Mouse (Mus musculus) ES-E14 (cell line): Measurements from ENCODE around the gene Pde8a. TPM values are rescaled to one million over a fixed set of nuclear protein-coding genes. Genes with fewer than 3 reads are reported as not detected.

ENCODE experiments used
- DNase-seq: peaks from one replicate; pipeline ENCODE4 v3.0.0-alpha.2; 2013; ENCODE audit warnings: low read depth, low spot score
- H3K27ac ChIP-seq: 2 replicates; pipeline ENCODE4 v1.5.1; 2012; ENCODE audit warnings: low read depth, mild to moderate bottlenecking, low read length, moderate library complexity, mixed read lengths; ENCODE audit not compliant: poor library complexity, insufficient read depth, severe bottlenecking
- H3K36me3 ChIP-seq: 2 replicates; pipeline ENCODE4 v1.6.1; 2012; ENCODE audit warnings: mild to moderate bottlenecking, low read length, moderate library complexity, mixed read lengths; ENCODE audit not compliant: control insufficient read depth, poor library complexity, insufficient read depth, severe bottlenecking
- H3K4me1 ChIP-seq, 2 experiments: fragments of 150-350 bp in 1 of 2; sonication (generic) in 1 of 2; 2 replicates each; pipeline ENCODE4 v1.6.1; 2012; ENCODE audit warnings: low read length in 2 of 2, mild to moderate bottlenecking in 1 of 2, mixed read lengths in 1 of 2; ENCODE audit not compliant: control insufficient read depth in 2 of 2, insufficient read depth in 2 of 2, poor library complexity in 1 of 2
- H3K4me3 ChIP-seq, 2 experiments: fragments of 150-350 bp in 1 of 2; sonication (generic) in 1 of 2; 2 replicates each; pipeline ENCODE4 v1.5.1; 2012; ENCODE audit warnings: low read length in 2 of 2, low read depth in 1 of 2, mild to moderate bottlenecking in 1 of 2, mixed read lengths in 1 of 2; ENCODE audit not compliant: insufficient read depth in 1 of 2, poor library complexity in 1 of 2, severe bottlenecking in 1 of 2
- H3K9ac ChIP-seq: 2 replicates; pipeline ENCODE4 v1.6.1; 2012; ENCODE audit warnings: low read depth, mild to moderate bottlenecking, low read length, mixed read lengths; ENCODE audit not compliant: poor library complexity, insufficient read depth, severe bottlenecking
- H3K9me3 ChIP-seq: fragments of 150-350 bp; sonication (generic); 2 replicates; pipeline ENCODE4 v1.6.1; 2012; ENCODE audit warnings: low read depth, mild to moderate bottlenecking, low read length; ENCODE audit not compliant: control insufficient read depth, insufficient read depth
- CHD2 ChIP-seq: IDR thresholded peaks from 2 replicates; pipeline ENCODE4 v1.6.1; 2014; ENCODE audit warnings: mild to moderate bottlenecking, low read depth, low read length, inconsistent platforms
- HCFC1 ChIP-seq: IDR thresholded peaks from 2 replicates; pipeline ENCODE4 v1.6.1; 2012; ENCODE audit warnings: low read length, inconsistent platforms, borderline replicate concordance; ENCODE audit not compliant: insufficient read depth
- MAFK ChIP-seq: IDR thresholded peaks from 2 replicates; pipeline ENCODE4 v1.6.1; 2014; ENCODE audit warnings: mild to moderate bottlenecking, low read depth, low read length, inconsistent platforms; ENCODE audit not compliant: insufficient read depth
- ZC3H11A ChIP-seq: IDR thresholded peaks from 2 replicates; pipeline ENCODE4 v1.6.1; 2012; ENCODE audit warnings: low read depth, mild to moderate bottlenecking, inconsistent platforms, low read length, borderline replicate concordance
- ZNF384 ChIP-seq: IDR thresholded peaks from 2 replicates; pipeline ENCODE4 v1.6.1; 2012; ENCODE audit warnings: low read depth, low read length, inconsistent platforms
- in situ Hi-C, 2 experiments: fragments of 600-800 bp; cut with MboI; formaldehyde crosslinking; loops; one replicate each; pipeline ENCODE4 v1.15.1; 2025; ENCODE audit warnings: low sequenced_read_pairs in 2 of 2, inconsistent platforms in 1 of 2; ENCODE audit not compliant: unreplicated experiment in 2 of 2
- total RNA-seq: library from RNA; depleted of rRNA; stranded (reverse); fragments of 300-350 nt; gene quantifications from 2 replicates; pipeline ENCODE4 v1.2.3, GENCODE M21; 2012

Gene Pde8a
- total RNA-seq, 1 experiment = 2.2 TPM

GRCm38 (mm10) chr7:81331851-81332250 is 118.5 kb downstream of the Pde8a start:
- Histone ChIP-seq H3K4me1 (peaks cover 8 to 21% of the 10 kb centered on the region in 2 experiments), H3K4me3 (no peak overlapping the region), H3K27ac (no peak overlapping the region), H3K9me3 (no peaks in the 10 kb centered on the region), H3K9ac (no peak overlapping the region), H3K36me3 (peaks cover 11% of the 10 kb centered on the region)
- TF ChIP-seq ZC3H11A (no peak), ZNF384 (no peak), MAFK (no peak), HCFC1 (no peak), CHD2 (no peak)
- no peak for DNase-seq
- in situ Hi-C loops = loop anchor here in 1 of 2 experiments (25.0 kb wide), 1 partner anchor 170 kb away; no protein-coding TSS in a partner anchor

- in situ Hi-C loops = loop anchor here (5.0 to 25.0 kb wide), 2 partner anchors 174 kb away; no protein-coding TSS in a partner anchor
- H3K4me3 ChIP-seq = peak overlapping the region in 1 of 2 experiments; percentile 2; a peak in 1 of 4 replicates
Observed at GRCm38 (mm10) chr7:81335705-81336431, 122.5 kb downstream of the Pde8a start.

GRCm38 (mm10) chr7:81336432-81336786 is 123.0 kb downstream of the Pde8a start:
- peak; percentile 75 for DNase-seq
- TF ChIP-seq ZC3H11A = no peak
- TF ChIP-seq CHD2 = no peak
- no peak for TF ChIP-seq HCFC1
- no peak for TF ChIP-seq ZNF384
- no peak for TF ChIP-seq MAFK
- H3K4me3 ChIP-seq = peak overlapping the region in 1 of 2 experiments; percentile 2; a peak in 1 of 4 replicates
- peaks cover 23% of the 10 kb centered on the region for H3K36me3 ChIP-seq
- H3K9ac ChIP-seq = peak overlapping the region; percentile 8; the same call in 1 of the 2 replicates
- peaks cover 2 to 22% of the 10 kb centered on the region in 2 experiments; a peak in 3 of 4 replicates for H3K4me1 ChIP-seq
- H3K27ac ChIP-seq = no peak overlapping the region
- no peaks in the 10 kb centered on the region for H3K9me3 ChIP-seq
- in situ Hi-C loops = loop anchor here (5.0 to 25.0 kb wide), 2 partner anchors 174 kb away; no protein-coding TSS in a partner anchor

More at GRCm38 (mm10) chr7:81335705-81336431, 122.5 kb downstream of the Pde8a start:
- Histone ChIP-seq H3K27ac (no peak overlapping the region), H3K36me3 (peaks cover 19% of the 10 kb centered on the region), H3K4me1 (peaks cover 5 to 24% of the 10 kb centered on the region in 2 experiments), H3K9me3 (no peaks in the 10 kb centered on the region), H3K9ac (peak overlapping the region; percentile 8; the same call in 1 of the 2 replicates)
- no peak for TF ChIP-seq HCFC1
- TF ChIP-seq ZC3H11A = no peak
- TF ChIP-seq CHD2 = no peak
- no peak for TF ChIP-seq ZNF384
- no peak for TF ChIP-seq MAFK
- DNase-seq = no peak

GRCm38 (mm10) chr7:81337785-81338521 is 124.6 kb downstream of the Pde8a start:
- peaks cover 0 to 16% of the 10 kb centered on the region in 2 experiments; a peak in 1 of 4 replicates for H3K4me1 ChIP-seq
- peak overlapping the region in 1 of 2 experiments; percentile 6; a peak in 2 of 4 replicates for H3K4me3 ChIP-seq
- H3K9ac ChIP-seq = peak overlapping the region; percentile 59
- no peak overlapping the region; the same call in 1 of the 2 replicates for H3K27ac ChIP-seq
- TF ChIP-seq CHD2 (no peak), ZNF384 (no peak), MAFK (no peak)
- H3K36me3 ChIP-seq = peaks cover 27% of the 10 kb centered on the region
- H3K9me3 ChIP-seq = no peaks in the 10 kb centered on the region
- DNase-seq = no peak
- in situ Hi-C loops = loop anchor here (5.0 to 25.0 kb wide), 2 partner anchors 176 kb away; no protein-coding TSS in a partner anchor
